Mouse (Mus musculus) small intestine, adult 2 months (tissue): ENCODE results near the gene Mcm10.

Experiments used
- CTCF ChIP-seq: fragments of 200-500 bp; IDR thresholded peaks from 2 replicates; pipeline ENCODE4 v1.5.1; 2012; ENCODE audit warnings: low read depth, mild to moderate bottlenecking, control low read depth, inconsistent platforms, low read length, moderate library complexity, mixed read lengths; ENCODE audit not compliant: insufficient replicate concordance, insufficient read length; ENCODE audit errors: extremely low read depth
- POLR2A ChIP-seq: fragments of 200-500 bp; IDR thresholded peaks from 2 replicates; pipeline ENCODE4 v1.6.1; 2012; ENCODE audit warnings: low read depth, mild to moderate bottlenecking, control low read depth, inconsistent platforms, low read length, moderate library complexity

DNA sequence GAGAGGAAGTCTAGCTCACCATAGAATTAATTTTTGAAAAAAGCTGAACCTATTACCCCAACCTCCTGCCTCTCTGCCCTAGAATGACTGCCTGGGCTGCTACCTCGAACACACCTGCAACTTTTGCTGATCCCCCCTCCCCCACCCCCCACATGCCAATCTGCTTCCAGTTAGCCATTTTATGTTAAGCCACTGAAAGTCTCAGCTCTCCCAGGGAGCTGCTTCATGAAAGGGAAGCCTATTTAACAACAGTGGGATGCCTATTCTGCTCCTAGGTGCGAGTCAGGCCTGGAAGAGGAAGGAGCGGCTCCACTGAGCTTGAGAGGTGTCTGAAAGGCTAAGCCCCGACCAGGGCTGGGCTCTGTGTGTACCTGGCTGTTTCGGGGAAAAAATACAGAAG is 28.6 kb downstream of the Mcm10 start:
- TF ChIP-seq POLR2A (no peak), CTCF (no peak)
